Mouse (Mus musculus): ENCODE measurements at regions not wholly inside any gene's neighbourhood (a gene's known extent, or its start where the extent isn't known, plus 50 kb on each side); places are given as distances from the start of the nearest gene placed in this dataset.
A peak's percentile ranks its signal among the peaks of the same experiment; 100 is the strongest.

GRCm38 (mm10) chr3:42661956-42662355 lies 919.5 kb downstream of the D3Ertd751e start:
- DNase-seq: no peak

GRCm38 (mm10) chr3:42676668-42677398 lies 934.4 kb downstream of the D3Ertd751e start:
- DNase-seq: no peak

- DNase-seq: no peak
These were observed 952.3 kb downstream of the D3Ertd751e start for GRCm38 (mm10) chr3:42694726-42695125.

- DNase-seq: no peak
These were observed 996.5 kb downstream of the D3Ertd751e start for GRCm38 (mm10) chr3:42738910-42739309.

GRCm38 (mm10) chr3:42753130-42753529 lies 1010.7 kb downstream of the D3Ertd751e start:
- no peak for DNase-seq

- DNase-seq: no peak
These were observed 1014.9 kb downstream of the D3Ertd751e start for GRCm38 (mm10) chr3:42757335-42757734.

- DNase-seq: no peak
These were observed 1015.5 kb downstream of the D3Ertd751e start for GRCm38 (mm10) chr3:42757830-42758385.

- DNase-seq: no peak
These were observed 1019.8 kb downstream of the D3Ertd751e start for GRCm38 (mm10) chr3:42762205-42762604.

- DNase-seq: no peak
These were observed 1041.1 kb downstream of the D3Ertd751e start for GRCm38 (mm10) chr3:42783478-42783877.

GRCm38 (mm10) chr3:42784203-42784602 lies 1041.8 kb downstream of the D3Ertd751e start:
- DNase-seq: no peak

- no peak for DNase-seq
These were observed 1048.0 kb downstream of the D3Ertd751e start for GRCm38 (mm10) chr3:42790415-42790814.

GRCm38 (mm10) chr3:42791878-42792277 lies 1049.5 kb downstream of the D3Ertd751e start:
- DNase-seq: no peak

- no peak for DNase-seq
These were observed 1088.0 kb downstream of the D3Ertd751e start for GRCm38 (mm10) chr3:42830456-42830855.

- no peak for DNase-seq
These were observed 1125.0 kb downstream of the D3Ertd751e start for GRCm38 (mm10) chr3:42867370-42867769.

- no peak for DNase-seq
These were observed 1136.6 kb downstream of the D3Ertd751e start for GRCm38 (mm10) chr3:42878972-42879371.

GRCm38 (mm10) chr3:42884481-42884880 lies 1142.1 kb downstream of the D3Ertd751e start:
- no peak for DNase-seq

GRCm38 (mm10) chr3:42892016-42892699 lies 1149.7 kb downstream of the D3Ertd751e start:
- peak; percentile 6 for DNase-seq

GRCm38 (mm10) chr3:42895787-42896186 lies 1153.4 kb downstream of the D3Ertd751e start:
- DNase-seq: no peak

GRCm38 (mm10) chr3:42897936-42898335 lies 1155.5 kb downstream of the D3Ertd751e start:
- DNase-seq: no peak

GRCm38 (mm10) chr3:42898934-42899333 lies 1156.5 kb downstream of the D3Ertd751e start:
- no peak for DNase-seq

GRCm38 (mm10) chr3:42900984-42901383 lies 1158.6 kb downstream of the D3Ertd751e start:
- DNase-seq: no peak

GRCm38 (mm10) chr3:42906246-42906645 lies 1163.8 kb downstream of the D3Ertd751e start:
- no peak for DNase-seq

GRCm38 (mm10) chr3:42908404-42908803 lies 1166.0 kb downstream of the D3Ertd751e start:
- no peak for DNase-seq

GRCm38 (mm10) chr3:42915146-42915545 lies 1172.7 kb downstream of the D3Ertd751e start:
- DNase-seq: no peak

Measured in cerebellum, adult 9-10 months (tissue).